Mouse (Mus musculus): Measurements from ENCODE around the gene Whamm. TPM values are rescaled to one million over a fixed set of nuclear protein-coding genes. Genes with fewer than 3 reads are reported as not detected.

The Whamm gene
- polyA plus RNA-seq, 1 experiment from 2014 or later = 5.0 TPM

- H3K27ac ChIP-seq (ENCODE audit: low read length) = no peak within 1 kb of the TSS
- H3K4me1 ChIP-seq (ENCODE audit: control insufficient read depth, insufficient read depth, low read length) = no peaks in the 10 kb centered on the region
- H3K4me3 ChIP-seq (ENCODE audit: low read depth, low read length) = no peak within 1 kb of the TSS
- WGBS = 86% methylated on average over 9 of the region's 9 CpGs
- H3K9me3 ChIP-seq (ENCODE audit: control insufficient read depth, low read depth, low read length) = no peaks in the 10 kb centered on the region
- H3K27me3 ChIP-seq (ENCODE audit: control insufficient read depth, insufficient read depth, low read length) = no peaks in the 10 kb centered on the region
- H3K36me3 ChIP-seq (ENCODE audit: control insufficient read depth, insufficient read depth, low read length) = no peaks in the 10 kb centered on the region
- no peak within 1 kb of the TSS for H3K4me2 ChIP-seq (replicated peaks; ENCODE audit: low read depth, low read length)
- no peak within 1 kb of the TSS for H3K9ac ChIP-seq (replicated peaks; ENCODE audit: low read depth, low read length)
- ATAC-seq (ENCODE audit: insufficient number of reproducible peaks, insufficient read depth, low FRiP score, low read depth) = no peak
Measured at GRCm38 (mm10) chr7:81566892-81567291, 4.2 kb upstream of the Whamm start, which contains the start of gene Fsd2. Gene Fsd2 (minus strand): TSS chr7:81566944.

DNA sequence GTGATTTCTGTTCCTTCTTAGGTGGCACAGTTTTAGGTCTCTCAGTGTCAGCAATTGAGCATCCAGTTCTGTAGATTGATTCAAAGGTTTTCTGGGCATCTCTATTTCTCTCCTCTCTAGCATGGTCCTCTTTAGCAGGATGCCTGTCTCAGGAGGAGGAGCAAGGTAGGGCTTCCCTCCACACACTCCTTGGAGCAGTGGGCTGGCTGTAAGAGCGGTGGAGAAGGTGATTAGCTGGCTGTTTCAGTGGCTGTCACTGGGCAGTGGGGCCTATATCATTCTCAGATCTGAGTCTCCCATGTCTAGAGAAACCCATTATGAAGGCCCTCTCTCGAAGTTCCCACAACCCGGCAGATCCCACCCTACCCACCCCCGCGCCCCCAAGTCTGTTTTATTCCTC lies 3.7 kb upstream of the Whamm start:
- no peak for ATAC-seq (ENCODE audit: insufficient number of reproducible peaks, insufficient read depth, low FRiP score, low read depth)
- H3K4me2 ChIP-seq (replicated peaks; ENCODE audit: low read depth, low read length) = no peak overlapping the region

DNA sequence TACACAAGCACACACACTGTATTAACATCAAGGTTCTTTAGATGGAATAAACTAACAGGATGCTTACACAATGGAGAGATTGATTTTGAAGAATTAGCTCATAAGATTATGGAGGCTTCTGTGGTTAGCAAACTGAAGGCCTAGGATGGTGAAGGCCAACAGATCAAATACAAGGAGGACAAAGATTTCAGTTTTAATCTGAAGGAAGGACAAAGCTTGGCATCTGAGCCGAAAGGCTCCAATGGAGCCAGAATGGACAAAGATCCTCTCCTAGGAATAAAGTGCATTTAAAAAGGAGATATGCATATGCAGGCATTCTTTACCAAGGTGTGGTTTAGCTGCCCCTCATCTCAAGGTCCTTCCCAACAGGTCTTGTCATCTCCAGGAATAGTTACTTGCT lies 1.2 kb upstream of the Whamm start:
- Histone ChIP-seq H3K4me3 (ENCODE audit: low read depth, low read length) (no peak overlapping the region), H3K27me3 (ENCODE audit: control insufficient read depth, insufficient read depth, low read length) (no peaks in the 10 kb centered on the region), H3K27ac (ENCODE audit: low read length) (no peak overlapping the region), H3K36me3 (ENCODE audit: control insufficient read depth, insufficient read depth, low read length) (no peaks in the 10 kb centered on the region), H3K4me1 (ENCODE audit: control insufficient read depth, insufficient read depth, low read length) (peaks cover 3% of the 10 kb centered on the region; the same call in 1 of the 2 replicates), H3K9me3 (ENCODE audit: control insufficient read depth, low read depth, low read length) (no peaks in the 10 kb centered on the region), H3K4me2 (replicated peaks; ENCODE audit: low read depth, low read length) (no peak overlapping the region), H3K9ac (replicated peaks; ENCODE audit: low read depth, low read length) (no peak overlapping the region)
- WGBS = 85% methylated on average over 1 of the region's 1 CpGs
- no peak for ATAC-seq (ENCODE audit: insufficient number of reproducible peaks, insufficient read depth, low FRiP score, low read depth)

More for the DNA sequence above, 3.7 kb upstream of the Whamm start:
- no peak overlapping the region for H3K27ac ChIP-seq (ENCODE audit: low read length)
- no peaks in the 10 kb centered on the region for H3K27me3 ChIP-seq (ENCODE audit: control insufficient read depth, insufficient read depth, low read length)
- H3K9me3 ChIP-seq (ENCODE audit: control insufficient read depth, low read depth, low read length) = no peaks in the 10 kb centered on the region
- no peaks in the 10 kb centered on the region for H3K36me3 ChIP-seq (ENCODE audit: control insufficient read depth, insufficient read depth, low read length)
- no peak overlapping the region for H3K9ac ChIP-seq (replicated peaks; ENCODE audit: low read depth, low read length)
- H3K4me3 ChIP-seq (ENCODE audit: low read depth, low read length) = no peak overlapping the region
- H3K4me1 ChIP-seq (ENCODE audit: control insufficient read depth, insufficient read depth, low read length) = no peaks in the 10 kb centered on the region; the same call in 1 of the 2 replicates
- 87% methylated on average over 5 of the region's 5 CpGs for WGBS

DNA sequence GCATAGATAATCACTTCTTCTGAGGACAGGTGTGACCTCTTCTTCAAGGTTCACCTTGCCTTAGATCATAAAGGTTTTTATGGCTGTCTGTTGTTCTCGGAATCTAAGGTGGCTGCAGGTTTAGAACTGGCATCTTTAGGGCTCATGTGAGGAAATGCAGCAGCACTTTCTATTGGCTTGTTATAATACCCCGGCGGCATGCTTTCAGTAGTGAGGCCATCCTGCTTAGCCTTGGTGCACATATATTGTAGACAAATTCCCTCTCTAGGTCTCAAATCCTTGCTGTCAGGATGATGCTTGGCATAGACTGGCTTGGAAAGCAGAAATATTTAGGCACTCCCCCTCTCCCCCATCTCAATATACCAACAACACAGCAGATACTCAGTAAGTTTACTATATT lies 795 bp upstream of the Whamm start:
- Histone ChIP-seq H3K4me1 (ENCODE audit: control insufficient read depth, insufficient read depth, low read length) (peaks cover 3% of the 10 kb centered on the region; the same call in 1 of the 2 replicates), H3K9me3 (ENCODE audit: control insufficient read depth, low read depth, low read length) (no peaks in the 10 kb centered on the region), H3K36me3 (ENCODE audit: control insufficient read depth, insufficient read depth, low read length) (no peaks in the 10 kb centered on the region), H3K27me3 (ENCODE audit: control insufficient read depth, insufficient read depth, low read length) (no peaks in the 10 kb centered on the region), H3K9ac (replicated peaks; ENCODE audit: low read depth, low read length) (no peak overlapping the region), H3K4me2 (replicated peaks; ENCODE audit: low read depth, low read length) (no peak overlapping the region), H3K27ac (ENCODE audit: low read length) (no peak overlapping the region), H3K4me3 (ENCODE audit: low read depth, low read length) (no peak overlapping the region)
- WGBS = 90% methylated on average over 3 of the region's 3 CpGs
- no peak for ATAC-seq (ENCODE audit: insufficient number of reproducible peaks, insufficient read depth, low FRiP score, low read depth)

- Histone ChIP-seq H3K4me2 (replicated peaks; ENCODE audit: low read depth, low read length) (peak overlapping the region; percentile 35), H3K4me1 (ENCODE audit: control insufficient read depth, insufficient read depth, low read length) (peaks cover 3% of the 10 kb centered on the region; the same call in 1 of the 2 replicates), H3K27me3 (ENCODE audit: control insufficient read depth, insufficient read depth, low read length) (no peaks in the 10 kb centered on the region), H3K27ac (ENCODE audit: low read length) (no peak overlapping the region), H3K4me3 (ENCODE audit: low read depth, low read length) (peak overlapping the region; percentile 79), H3K9me3 (ENCODE audit: control insufficient read depth, low read depth, low read length) (no peaks in the 10 kb centered on the region), H3K36me3 (ENCODE audit: control insufficient read depth, insufficient read depth, low read length) (no peaks in the 10 kb centered on the region), H3K9ac (replicated peaks; ENCODE audit: low read depth, low read length) (peak overlapping the region; percentile 68; the same call in 1 of the 2 replicates)
- no peak for ATAC-seq (ENCODE audit: insufficient number of reproducible peaks, insufficient read depth, low FRiP score, low read depth)
- 5% methylated on average over 5 of the region's 5 CpGs for WGBS
Measured at GRCm38 (mm10) chr7:81570752-81571107, 336 bp upstream of the Whamm start.

DNA sequence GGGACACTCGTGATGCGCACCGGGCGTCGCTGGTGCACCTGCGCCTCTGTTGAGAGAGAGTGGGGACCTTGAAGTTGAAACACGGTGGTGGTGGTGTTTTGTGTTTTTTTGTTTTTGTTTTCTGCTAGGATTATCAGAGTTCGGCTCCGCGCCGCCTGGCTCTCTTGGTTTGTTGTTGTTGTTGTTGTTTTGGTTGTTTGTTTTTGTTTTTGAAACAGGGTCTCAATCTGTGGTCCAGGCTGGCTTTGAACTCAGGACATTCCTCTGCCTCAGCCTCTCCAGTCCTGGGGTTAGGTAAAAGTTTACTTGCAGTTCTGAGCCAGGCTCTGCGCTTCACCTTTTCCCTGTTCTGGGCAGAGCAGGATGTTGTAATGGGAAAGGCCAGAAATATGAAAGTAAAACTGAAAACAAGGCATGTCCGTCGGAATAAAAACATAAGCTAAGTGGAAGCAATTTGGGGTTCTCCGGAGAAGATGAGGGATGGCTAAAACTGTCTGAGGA lies 925 bp downstream of the Whamm start:
- 19% methylated on average over 15 of the region's 15 CpGs for whole genome bisulfite sequencing
- 0 out of 2 replicates have a peak, but pooled peaks cover 4% of the 10 kb centered on the region for H3K36me3 ChIP-seq (ENCODE audit: control insufficient read depth, insufficient read depth, low read length)
- peaks cover 3% of the 10 kb centered on the region; the same call in 1 of the 2 replicates for H3K4me1 ChIP-seq (ENCODE audit: control insufficient read depth, insufficient read depth, low read length)
- peak overlapping the region; percentile 77 for H3K4me2 ChIP-seq (replicated peaks; ENCODE audit: low read depth, low read length)
- peak overlapping the region; percentile 90; the same call in 1 of the 2 replicates for H3K27ac ChIP-seq (ENCODE audit: low read length)
- peak overlapping the region; percentile 68 for H3K9ac ChIP-seq (replicated peaks; ENCODE audit: low read depth, low read length)
- H3K9me3 ChIP-seq (ENCODE audit: control insufficient read depth, low read depth, low read length) = no peaks in the 10 kb centered on the region
- peak overlapping the region; percentile 79 for H3K4me3 ChIP-seq (ENCODE audit: low read depth, low read length)
- H3K27me3 ChIP-seq (ENCODE audit: control insufficient read depth, insufficient read depth, low read length) = no peaks in the 10 kb centered on the region
- ATAC-seq (ENCODE audit: insufficient number of reproducible peaks, insufficient read depth, low FRiP score, low read depth) = no peak

- H3K9me3 ChIP-seq (ENCODE audit: control insufficient read depth, low read depth, low read length) = no peaks in the 10 kb centered on the region
- 73% methylated on average over 6 of the region's 6 CpGs for WGBS
Measured at GRCm38 (mm10) chr7:81572610-81573268, 1.7 kb downstream of the Whamm start.

DNA sequence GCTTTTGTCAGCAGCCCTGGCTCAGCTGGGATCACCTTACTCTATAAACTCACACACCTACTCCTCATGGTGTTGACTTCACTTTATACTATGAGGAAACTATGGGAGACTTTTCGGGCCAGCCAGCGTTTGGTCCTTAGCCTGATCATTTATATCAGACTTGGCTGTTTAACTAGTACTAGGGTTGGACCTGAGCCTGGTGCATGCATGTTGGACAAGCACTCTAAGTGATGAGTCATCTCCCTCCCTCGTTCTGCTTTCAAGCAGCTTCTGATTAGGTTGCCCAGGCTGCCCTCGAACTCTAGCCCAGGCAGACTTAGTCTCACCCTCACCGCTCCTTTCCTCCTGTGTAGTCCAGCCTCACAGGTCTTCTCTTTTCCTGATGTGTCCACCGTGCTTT lies 2.3 kb downstream of the Whamm start:
- H3K4me3 ChIP-seq (ENCODE audit: low read depth, low read length) = no peak overlapping the region
- no peaks in the 10 kb centered on the region for H3K27me3 ChIP-seq (ENCODE audit: control insufficient read depth, insufficient read depth, low read length)
- no peaks in the 10 kb centered on the region for H3K9me3 ChIP-seq (ENCODE audit: control insufficient read depth, low read depth, low read length)
- ATAC-seq (ENCODE audit: insufficient number of reproducible peaks, insufficient read depth, low FRiP score, low read depth) = no peak
- H3K4me1 ChIP-seq (ENCODE audit: control insufficient read depth, insufficient read depth, low read length) = peaks cover 3% of the 10 kb centered on the region; the same call in 1 of the 2 replicates
- 88% methylated on average over 6 of the region's 6 CpGs for WGBS
- H3K27ac ChIP-seq (ENCODE audit: low read length) = no peak overlapping the region
- H3K4me2 ChIP-seq (replicated peaks; ENCODE audit: low read depth, low read length) = no peak overlapping the region
- 0 out of 2 replicates have a peak, but pooled peaks cover 4% of the 10 kb centered on the region for H3K36me3 ChIP-seq (ENCODE audit: control insufficient read depth, insufficient read depth, low read length)
- H3K9ac ChIP-seq (replicated peaks; ENCODE audit: low read depth, low read length) = no peak overlapping the region

More at GRCm38 (mm10) chr7:81572610-81573268, 1.7 kb downstream of the Whamm start:
- no peak for ATAC-seq (ENCODE audit: insufficient number of reproducible peaks, insufficient read depth, low FRiP score, low read depth)
- no peak overlapping the region for H3K9ac ChIP-seq (replicated peaks; ENCODE audit: low read depth, low read length)
- H3K27me3 ChIP-seq (ENCODE audit: control insufficient read depth, insufficient read depth, low read length) = no peaks in the 10 kb centered on the region
- H3K4me1 ChIP-seq (ENCODE audit: control insufficient read depth, insufficient read depth, low read length) = peaks cover 3% of the 10 kb centered on the region; the same call in 1 of the 2 replicates
- 0 out of 2 replicates have a peak, but pooled peaks cover 4% of the 10 kb centered on the region for H3K36me3 ChIP-seq (ENCODE audit: control insufficient read depth, insufficient read depth, low read length)
- H3K27ac ChIP-seq (ENCODE audit: low read length) = no peak overlapping the region
- 0 out of 2 replicates have a peak overlapping the region, but pooled peaks have one; percentile 77 for H3K4me2 ChIP-seq (replicated peaks; ENCODE audit: low read depth, low read length)
- H3K4me3 ChIP-seq (ENCODE audit: low read depth, low read length) = peak overlapping the region; percentile 79; the same call in 1 of the 2 replicates
